Mouse (Mus musculus) kidney, embryonic 15.5 days (tissue): Measurements from ENCODE around the gene Fam19a3. TPM values are rescaled to one million over a fixed set of nuclear protein-coding genes. Genes with fewer than 3 reads are reported as not detected.
"Not testable (repeated sequence)": the region's sequence is repeated elsewhere in the genome, so short reads cannot be mapped to it uniquely, and the experiment has no call there.

ENCODE experiments used
- ATAC-seq: fragments of 200-750 bp; cut with Nextera tagmentation; replicated peaks from 2 replicates; pipeline ENCODE4 v1.8.0; 2017; ENCODE audit warnings: moderate TSS enrichment; ENCODE audit not compliant: low FRiP score
- H3K27ac ChIP-seq: fragments of 300-500 bp; sonication (generic); 2 replicates; pipeline ENCODE4 v1.5.1; 2015; ENCODE audit warnings: mild to moderate bottlenecking, inconsistent platforms
- H3K27me3 ChIP-seq: fragments of 300-500 bp; sonication (generic); 2 replicates; pipeline ENCODE4 v1.6.1; 2015; ENCODE audit warnings: inconsistent platforms
- H3K36me3 ChIP-seq: fragments of 300-500 bp; sonication (generic); 2 replicates; pipeline ENCODE4 v1.6.1; 2015; ENCODE audit warnings: inconsistent platforms
- H3K4me1 ChIP-seq: fragments of 300-500 bp; sonication (generic); 2 replicates; pipeline ENCODE4 v1.6.1; 2015; ENCODE audit warnings: inconsistent platforms
- H3K4me2 ChIP-seq: fragments of 300-500 bp; sonication (generic); 2 replicates; pipeline ENCODE4 v1.6.1; 2015; ENCODE audit warnings: moderate library complexity, mild to moderate bottlenecking, inconsistent platforms
- H3K4me3 ChIP-seq: fragments of 300-500 bp; sonication (generic); replicated peaks from 2 replicates; pipeline ENCODE4 v1.5.1; 2015; ENCODE audit warnings: mild to moderate bottlenecking, inconsistent platforms
- H3K9ac ChIP-seq: fragments of 300-500 bp; sonication (generic); 2 replicates; pipeline ENCODE4 v1.6.1; 2015; ENCODE audit warnings: mild to moderate bottlenecking, inconsistent platforms
- H3K9me3 ChIP-seq: fragments of 300-500 bp; sonication (generic); replicated peaks from 2 replicates; pipeline ENCODE4 v1.6.1; 2016; ENCODE audit warnings: inconsistent platforms
- WGBS: fragments of 180-500 bp; shearing (Covaris S2); methylation state at CpG from one replicate; pipeline ENCODE4 v1.1.7; 2015; ENCODE audit warnings: mixed read lengths; 5-methylcytosine and 5-hydroxymethylcytosine counted together
- polyA plus RNA-seq: library from polyadenylated mRNA; unstranded; fragments of >200 nt; fragmentation: Nextera tagmentation; extraction: Ambion mirVana; gene quantifications from 2 replicates; pipeline ENCODE4 v1.2.1, GENCODE M21; 2015

Fam19a3 gene
- polyA plus RNA-seq, 1 experiment from 2014 or later = 0.06 TPM

DNA sequence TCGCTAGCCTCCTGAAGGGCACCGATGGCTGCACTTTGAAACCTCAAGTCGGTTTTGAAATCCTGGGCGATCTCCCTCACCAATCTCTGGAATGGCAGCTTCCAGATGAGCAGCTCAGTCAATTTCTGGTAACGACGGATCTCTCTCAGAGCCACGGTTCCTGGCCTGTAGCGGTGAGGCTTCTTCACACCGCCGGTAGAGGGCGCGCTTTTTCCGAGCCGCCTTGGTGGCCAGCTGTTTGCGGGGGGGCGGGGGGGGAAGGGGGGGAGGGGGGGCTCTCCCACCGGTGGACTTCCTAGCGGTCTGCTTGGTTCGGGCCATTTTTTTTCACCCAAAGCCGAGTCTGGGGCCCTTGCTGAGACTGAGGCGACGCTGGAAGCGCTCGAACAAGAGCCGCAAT lies 28.8 kb downstream of the Fam19a3 start:
- peak overlapping the region; percentile 42 for H3K4me2 ChIP-seq
- not testable (repeated sequence) for H3K36me3 ChIP-seq, H3K9me3 ChIP-seq, H3K4me1 ChIP-seq, H3K27ac ChIP-seq, H3K9ac ChIP-seq, H3K27me3 ChIP-seq, H3K4me3 ChIP-seq, ATAC-seq
- WGBS = 22% methylated on average over 22 of the region's 25 CpGs

GRCm38 (mm10) chr3:104743864-104744263 lies 37.8 kb downstream of the Fam19a3 start:
- ATAC-seq = no peak
- WGBS = 76% methylated on average over 1 of the region's 1 CpGs

GRCm38 (mm10) chr3:104743161-104743560 lies 38.5 kb downstream of the Fam19a3 start:
- Histone ChIP-seq H3K9ac (no peak overlapping the region), H3K36me3 (no peaks in the 10 kb centered on the region), H3K4me1 (no peaks in the 10 kb centered on the region), H3K27me3 (no peaks in the 10 kb centered on the region), H3K4me3 (no peak overlapping the region), H3K27ac (no peak overlapping the region), H3K4me2 (no peak overlapping the region), H3K9me3 (no peaks in the 10 kb centered on the region)
- no peak for ATAC-seq
- 52% methylated on average over 1 of the region's 1 CpGs for WGBS

More at GRCm38 (mm10) chr3:104743864-104744263, 37.8 kb downstream of the Fam19a3 start:
- H3K9me3 ChIP-seq = no peaks in the 10 kb centered on the region
- H3K27me3 ChIP-seq = no peaks in the 10 kb centered on the region
- H3K27ac ChIP-seq = no peak overlapping the region
- no peak overlapping the region for H3K4me3 ChIP-seq
- H3K36me3 ChIP-seq = no peaks in the 10 kb centered on the region
- no peak overlapping the region for H3K9ac ChIP-seq
- H3K4me1 ChIP-seq = no peaks in the 10 kb centered on the region
- no peak overlapping the region for H3K4me2 ChIP-seq

GRCm38 (mm10) chr3:104741954-104742353 lies 39.7 kb downstream of the Fam19a3 start:
- no peak overlapping the region for H3K9ac ChIP-seq
- no peaks in the 10 kb centered on the region for H3K27me3 ChIP-seq
- no peaks in the 10 kb centered on the region for H3K36me3 ChIP-seq
- H3K4me3 ChIP-seq = no peak overlapping the region
- no peak overlapping the region for H3K27ac ChIP-seq
- no peak for ATAC-seq
- H3K9me3 ChIP-seq = no peaks in the 10 kb centered on the region
- 87% methylated on average over 3 of the region's 3 CpGs for WGBS
- no peak overlapping the region for H3K4me2 ChIP-seq
- no peaks in the 10 kb centered on the region for H3K4me1 ChIP-seq

- WGBS = 62% methylated on average over 7 of the region's 7 CpGs
- no peak overlapping the region for H3K4me3 ChIP-seq
- H3K9me3 ChIP-seq = no peaks in the 10 kb centered on the region
- no peak overlapping the region for H3K27ac ChIP-seq
- no peak overlapping the region for H3K4me2 ChIP-seq
- ATAC-seq = no peak
- 0 out of 2 replicates have a peak, but pooled peaks cover 6% of the 10 kb centered on the region for H3K4me1 ChIP-seq
- no peaks in the 10 kb centered on the region for H3K27me3 ChIP-seq
- H3K36me3 ChIP-seq = no peaks in the 10 kb centered on the region
- H3K9ac ChIP-seq = no peak overlapping the region
Measured at GRCm38 (mm10) chr3:104734654-104735053, 47.0 kb downstream of the Fam19a3 start.

DNA sequence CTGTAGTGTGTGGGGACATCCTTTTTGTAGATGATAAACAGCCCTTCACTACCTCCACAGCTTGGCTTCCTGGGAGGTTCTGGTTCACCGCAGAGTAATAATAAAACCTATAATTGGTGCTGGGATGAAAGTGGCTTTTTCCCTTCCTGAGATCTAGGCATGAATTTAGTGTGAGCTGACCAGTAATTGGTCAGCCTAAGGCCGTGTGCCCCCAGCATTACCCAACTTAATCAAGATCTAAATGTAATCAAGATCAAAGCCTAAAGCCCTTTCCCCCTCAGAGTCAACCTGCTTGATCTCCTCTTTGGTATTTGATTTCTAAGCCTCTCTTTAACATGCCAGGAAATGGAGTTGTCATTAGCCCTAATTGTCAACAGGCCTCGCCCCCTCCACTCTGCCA lies 48.7 kb downstream of the Fam19a3 start:
- no peaks in the 10 kb centered on the region for H3K9me3 ChIP-seq
- H3K4me3 ChIP-seq = no peak overlapping the region
- no peak overlapping the region for H3K27ac ChIP-seq
- H3K4me1 ChIP-seq = 0 out of 2 replicates have a peak, but pooled peaks cover 6% of the 10 kb centered on the region
- WGBS = 36% methylated on average over 3 of the region's 3 CpGs
- no peak overlapping the region for H3K9ac ChIP-seq
- H3K4me2 ChIP-seq = no peak overlapping the region
- no peaks in the 10 kb centered on the region for H3K36me3 ChIP-seq
- ATAC-seq = peak; percentile 67
- no peaks in the 10 kb centered on the region for H3K27me3 ChIP-seq

DNA sequence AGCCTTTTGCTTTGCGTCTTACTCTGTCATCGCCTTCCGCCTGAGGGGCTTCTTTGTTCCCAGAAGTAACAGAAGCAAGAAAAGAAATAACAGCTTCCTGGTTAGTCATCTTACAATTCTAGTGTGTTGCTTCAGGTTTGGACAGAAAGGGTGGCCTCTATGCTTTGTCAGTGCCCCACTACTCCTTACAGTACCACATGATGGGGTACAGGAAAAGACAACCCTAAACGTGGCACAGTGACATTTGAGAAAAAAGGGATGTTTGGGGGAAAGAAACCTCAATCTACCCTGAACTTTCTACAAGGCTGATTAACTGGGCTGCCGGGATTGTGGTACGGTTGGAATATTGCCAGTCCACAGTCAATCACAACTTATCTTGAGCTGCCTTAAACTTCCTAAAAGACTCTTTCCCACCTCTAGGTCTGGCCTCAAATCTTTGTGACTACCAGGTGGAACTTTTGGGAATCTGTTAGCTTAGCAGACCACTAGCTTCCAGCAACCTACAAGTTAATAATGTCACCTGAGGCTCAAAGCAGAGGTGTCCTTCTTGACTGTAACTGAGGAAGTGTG lies 52.3 kb downstream of the Fam19a3 start:
- no peaks in the 10 kb centered on the region for H3K9me3 ChIP-seq
- H3K4me1 ChIP-seq = 0 out of 2 replicates have a peak, but pooled peaks cover 6% of the 10 kb centered on the region
- no peak for ATAC-seq
- no peak overlapping the region for H3K9ac ChIP-seq
- no peak overlapping the region for H3K4me2 ChIP-seq
- WGBS = 77% methylated on average over 6 of the region's 6 CpGs
- no peak overlapping the region for H3K4me3 ChIP-seq
- no peak overlapping the region for H3K27ac ChIP-seq
- no peaks in the 10 kb centered on the region for H3K27me3 ChIP-seq
- no peaks in the 10 kb centered on the region for H3K36me3 ChIP-seq

Other genes starting within 250 kb of the Fam19a3 start
- gene Slc16a1, start 143.2 kb downstream of the Fam19a3 start, polyA plus RNA-seq = 47.9 and 48.5 TPM in 2 replicates
- gene Ppm1j, start 784 bp downstream of the Fam19a3 start, polyA plus RNA-seq = 6.5 and 6.9 TPM in 2 replicates
- 131 and 135 TPM in 2 replicates for gene Rhoc, start 6.5 kb upstream of the Fam19a3 start, polyA plus RNA-seq
- gene Mov10, start 36.7 kb upstream of the Fam19a3 start, polyA plus RNA-seq = 62.9 and 66.5 TPM in 2 replicates
- gene St7l, start 82.2 kb upstream of the Fam19a3 start, polyA plus RNA-seq = 37.1 and 38.9 TPM in 2 replicates
- 180 and 190 TPM in 2 replicates for gene Capza1, start 82.7 kb upstream of the Fam19a3 start, polyA plus RNA-seq
- 0.36 and 1.1 TPM in 2 replicates for gene Wnt2b, start 180.1 kb upstream of the Fam19a3 start, polyA plus RNA-seq